Mouse (Mus musculus): Measurements from ENCODE around the gene Abca9.

DNA sequence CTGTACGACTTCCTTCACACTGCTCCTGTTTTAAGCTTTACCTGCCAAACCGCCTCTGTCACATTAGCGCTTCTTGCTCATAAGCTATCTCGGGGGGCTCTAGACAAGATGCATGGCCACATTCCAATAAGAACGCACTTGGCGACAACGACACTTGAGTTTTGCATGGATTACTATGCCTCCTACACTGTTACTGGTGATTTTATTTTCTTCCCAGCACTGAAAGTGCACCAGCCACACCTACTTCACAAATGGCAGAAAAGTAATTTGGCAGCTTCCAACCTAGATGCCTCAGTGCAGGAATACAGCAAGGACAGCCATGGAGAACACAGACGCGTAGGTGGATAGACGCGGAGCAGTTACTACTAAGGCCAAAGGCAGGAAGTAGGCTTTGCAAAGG, 12.0 kb downstream of the Abca9 start:
- TF ChIP-seq CTCF (IDR thresholded peaks at IDR 0.05; ENCODE audit: control insufficient read depth, insufficient read depth, insufficient read length) (no peak), FOSL1 (IDR thresholded peaks at IDR 0.05; ENCODE audit: insufficient read depth, low read length, poor library complexity, severe bottlenecking) (no peak), CEBPB (IDR thresholded peaks at IDR 0.05; ENCODE audit: low read depth) (no peak), MYOD1 (IDR thresholded peaks at IDR 0.05; ENCODE audit: control insufficient read depth, insufficient read length, low read depth) (no peak), USF1 (IDR thresholded peaks at IDR 0.05; ENCODE audit: low read depth) (no peak), MAX (IDR thresholded peaks at IDR 0.05) (no peak)

Data from C2C12 (cell line).